Mouse (Mus musculus): Measurements from ENCODE around the gene Papln. TPM values are rescaled to one million over a fixed set of nuclear protein-coding genes. Genes with fewer than 3 reads are reported as not detected.

The Papln gene
- total RNA-seq, 1 experiment from 2014 or later = 1.4 TPM

DNA sequence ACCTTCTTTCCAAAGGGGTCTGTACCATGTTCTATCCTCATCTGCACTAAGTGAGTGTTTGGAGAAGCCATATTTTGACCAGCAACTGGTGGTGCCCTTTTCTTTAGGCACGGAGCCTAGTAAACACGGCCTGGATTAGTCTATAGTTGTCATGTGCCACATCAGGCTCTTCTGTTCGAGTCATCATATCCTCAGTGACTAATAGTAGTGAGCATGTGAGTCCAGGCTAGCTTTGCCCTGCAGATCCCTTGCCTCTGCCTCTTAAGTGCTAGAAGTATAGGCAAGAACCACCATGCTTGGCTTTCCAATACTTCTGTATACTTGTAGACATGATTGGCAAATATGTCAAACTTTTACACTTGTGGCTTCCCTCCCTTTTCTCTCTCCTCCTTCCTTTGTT lies 70.5 kb downstream of the Papln start:
- no peak for DNase-seq

GRCm38 (mm10) chr12:83841409-83842190 lies 78.2 kb downstream of the Papln start:
- DNase-seq = no peak

Other genes starting within 250 kb of the Papln start
- gene Dcaf4, start 243.2 kb upstream of the Papln start, total RNA-seq (2021) = 56.8 and 65.9 TPM in 2 replicates
- gene Zfyve1, start 166.4 kb upstream of the Papln start, total RNA-seq (2021) = 40.5 and 42.3 TPM in 2 replicates
- gene Rbm25, start 132.4 kb upstream of the Papln start, total RNA-seq (2021) = 114 and 118 TPM in 2 replicates
- 68.3 and 73.5 TPM in 2 replicates for gene Psen1, start 75.5 kb upstream of the Papln start, total RNA-seq (2021)
- gene Numb, start 158.3 kb downstream of the Papln start, total RNA-seq (2021) = 47.5 and 52.1 TPM in 2 replicates
- 15.4 and 16.2 TPM in 2 replicates for gene Riox1, start 187.0 kb downstream of the Papln start, total RNA-seq (2021)
- gene Heatr4, start 221.2 kb downstream of the Papln start, total RNA-seq (2021) = not detected in 2 replicates
- 15.2 and 17.1 TPM in 2 replicates for gene Acot2, start 224.2 kb downstream of the Papln start, total RNA-seq (2021)
- gene Acot1, start 245.9 kb downstream of the Papln start, total RNA-seq (2021) = 6.3 and 7.7 TPM in 2 replicates

Measured in adrenal gland, postnatal 25 days (tissue).